Mouse (Mus musculus): ENCODE measurements around the gene Clpp. TPM values are rescaled to one million over a fixed set of nuclear protein-coding genes. Genes with fewer than 3 reads are reported as not detected.

Clpp gene
- polyA plus RNA-seq (2014; fragmentation: Nextera tagmentation; extraction: Ambion mirVana): 140 and 142 TPM in 2 replicates

GRCm38 (mm10) chr17:56990115-56990746 is at the start of gene Clpp:
Gene Clpp, plus strand, starts transcription at chr17:56990305.
- ATAC-seq (ENCODE audit: low read depth) (peak; percentile 97), DNase-seq (ENCODE audit: low spot score) (peak; percentile 98)
- Histone ChIP-seq H3K4me2 (ENCODE audit: low read depth, low read length) (peak within 1 kb of the TSS; percentile 74), H3K9me3 (ENCODE audit: control insufficient read depth, low read length) (no peaks in the 10 kb centered on the region), H3K4me1 (ENCODE audit: control insufficient read depth, insufficient read depth, low read length) (peaks cover 6% of the 10 kb centered on the region; the same call in 1 of the 2 replicates), H3K27me3 (replicated peaks; ENCODE audit: control insufficient read depth, insufficient read depth, low read length) (no peaks in the 10 kb centered on the region), H3K9ac (ENCODE audit: low read depth, low read length) (peak within 1 kb of the TSS; percentile 83), H3K36me3 (ENCODE audit: control insufficient read depth, insufficient read depth, low read length) (peaks cover 32% of the 10 kb centered on the region), H3K27ac (replicated peaks; ENCODE audit: low read depth, low read length) (peak within 1 kb of the TSS; percentile 62), H3K4me3 (ENCODE audit: low read depth, low read length) (peak within 1 kb of the TSS; percentile 90)
- WGBS: under 1% methylated on average over 52 of the region's 52 CpGs

GRCm38 (mm10) chr17:56950915-56951314 is 39.2 kb upstream of the Clpp start:
- 20% methylated on average over 3 of the region's 3 CpGs for WGBS
- ATAC-seq (ENCODE audit: low read depth): no peak
- Histone ChIP-seq H3K9me3 (ENCODE audit: control insufficient read depth, low read length) (peaks cover 4% of the 10 kb centered on the region; the same call in 1 of the 2 replicates), H3K27me3 (replicated peaks; ENCODE audit: control insufficient read depth, insufficient read depth, low read length) (no peaks in the 10 kb centered on the region), H3K9ac (ENCODE audit: low read depth, low read length) (no peak overlapping the region), H3K4me2 (ENCODE audit: low read depth, low read length) (no peak overlapping the region), H3K36me3 (ENCODE audit: control insufficient read depth, insufficient read depth, low read length) (no peaks in the 10 kb centered on the region), H3K4me3 (ENCODE audit: low read depth, low read length) (no peak overlapping the region), H3K27ac (replicated peaks; ENCODE audit: low read depth, low read length) (no peak overlapping the region), H3K4me1 (ENCODE audit: control insufficient read depth, insufficient read depth, low read length) (no peaks in the 10 kb centered on the region)
- DNase-seq (ENCODE audit: low spot score): no peak

GRCm38 (mm10) chr17:56952639-56953038 is 37.5 kb upstream of the Clpp start:
- no peaks in the 10 kb centered on the region for H3K4me1 ChIP-seq (ENCODE audit: control insufficient read depth, insufficient read depth, low read length)
- no peaks in the 10 kb centered on the region for H3K27me3 ChIP-seq (replicated peaks; ENCODE audit: control insufficient read depth, insufficient read depth, low read length)
- no peaks in the 10 kb centered on the region for H3K36me3 ChIP-seq (ENCODE audit: control insufficient read depth, insufficient read depth, low read length)
- H3K4me2 ChIP-seq (ENCODE audit: low read depth, low read length): no peak overlapping the region
- no peaks in the 10 kb centered on the region for H3K9me3 ChIP-seq (ENCODE audit: control insufficient read depth, low read length)
- WGBS: 79% methylated on average over 1 of the region's 1 CpGs
- no peak overlapping the region for H3K9ac ChIP-seq (ENCODE audit: low read depth, low read length)
- DNase-seq (ENCODE audit: low spot score): no peak
- H3K27ac ChIP-seq (replicated peaks; ENCODE audit: low read depth, low read length): no peak overlapping the region
- no peak overlapping the region for H3K4me3 ChIP-seq (ENCODE audit: low read depth, low read length)
- no peak for ATAC-seq (ENCODE audit: low read depth)

- H3K4me2 ChIP-seq (ENCODE audit: low read depth, low read length): no peak overlapping the region
- no peak overlapping the region for H3K9ac ChIP-seq (ENCODE audit: low read depth, low read length)
- H3K27me3 ChIP-seq (replicated peaks; ENCODE audit: control insufficient read depth, insufficient read depth, low read length): no peaks in the 10 kb centered on the region
- no peaks in the 10 kb centered on the region for H3K36me3 ChIP-seq (ENCODE audit: control insufficient read depth, insufficient read depth, low read length)
- DNase-seq (ENCODE audit: low spot score): no peak
- no peak for ATAC-seq (ENCODE audit: low read depth)
- 88% methylated on average over 7 of the region's 7 CpGs for WGBS
- H3K27ac ChIP-seq (replicated peaks; ENCODE audit: low read depth, low read length): no peak overlapping the region
- H3K9me3 ChIP-seq (ENCODE audit: control insufficient read depth, low read length): no peaks in the 10 kb centered on the region
- H3K4me3 ChIP-seq (ENCODE audit: low read depth, low read length): no peak overlapping the region
- no peaks in the 10 kb centered on the region for H3K4me1 ChIP-seq (ENCODE audit: control insufficient read depth, insufficient read depth, low read length)
Measured at GRCm38 (mm10) chr17:56954871-56955270, 35.2 kb upstream of the Clpp start.

GRCm38 (mm10) chr17:56957763-56958429 is 32.2 kb upstream of the Clpp start:
- WGBS: 29% methylated on average over 11 of the region's 11 CpGs
- H3K9ac ChIP-seq (ENCODE audit: low read depth, low read length): no peak overlapping the region
- H3K4me1 ChIP-seq (ENCODE audit: control insufficient read depth, insufficient read depth, low read length): no peaks in the 10 kb centered on the region
- no peak overlapping the region for H3K27ac ChIP-seq (replicated peaks; ENCODE audit: low read depth, low read length)
- DNase-seq (ENCODE audit: low spot score) (no peak), ATAC-seq (ENCODE audit: low read depth) (no peak)
- no peaks in the 10 kb centered on the region for H3K27me3 ChIP-seq (replicated peaks; ENCODE audit: control insufficient read depth, insufficient read depth, low read length)
- no peak overlapping the region for H3K4me3 ChIP-seq (ENCODE audit: low read depth, low read length)
- no peaks in the 10 kb centered on the region for H3K9me3 ChIP-seq (ENCODE audit: control insufficient read depth, low read length)
- H3K36me3 ChIP-seq (ENCODE audit: control insufficient read depth, insufficient read depth, low read length): no peaks in the 10 kb centered on the region
- no peak overlapping the region for H3K4me2 ChIP-seq (ENCODE audit: low read depth, low read length)

- ATAC-seq (ENCODE audit: low read depth): no peak
- Histone ChIP-seq H3K4me3 (ENCODE audit: low read depth, low read length) (no peak overlapping the region), H3K9ac (ENCODE audit: low read depth, low read length) (no peak overlapping the region), H3K27ac (replicated peaks; ENCODE audit: low read depth, low read length) (no peak overlapping the region), H3K36me3 (ENCODE audit: control insufficient read depth, insufficient read depth, low read length) (no peaks in the 10 kb centered on the region), H3K4me1 (ENCODE audit: control insufficient read depth, insufficient read depth, low read length) (no peaks in the 10 kb centered on the region), H3K9me3 (ENCODE audit: control insufficient read depth, low read length) (no peaks in the 10 kb centered on the region), H3K27me3 (replicated peaks; ENCODE audit: control insufficient read depth, insufficient read depth, low read length) (no peaks in the 10 kb centered on the region), H3K4me2 (ENCODE audit: low read depth, low read length) (no peak overlapping the region)
- WGBS: 68% methylated on average over 4 of the region's 4 CpGs
- no peak for DNase-seq (ENCODE audit: low spot score)
Measured at GRCm38 (mm10) chr17:56958667-56959066, 31.4 kb upstream of the Clpp start.

GRCm38 (mm10) chr17:56961880-56962279 is 28.2 kb upstream of the Clpp start:
- no peaks in the 10 kb centered on the region for H3K4me1 ChIP-seq (ENCODE audit: control insufficient read depth, insufficient read depth, low read length)
- no peak overlapping the region for H3K9ac ChIP-seq (ENCODE audit: low read depth, low read length)
- no peaks in the 10 kb centered on the region for H3K9me3 ChIP-seq (ENCODE audit: control insufficient read depth, low read length)
- WGBS: 96% methylated on average over 4 of the region's 4 CpGs
- H3K27me3 ChIP-seq (replicated peaks; ENCODE audit: control insufficient read depth, insufficient read depth, low read length): no peaks in the 10 kb centered on the region
- DNase-seq (ENCODE audit: low spot score): no peak
- no peak overlapping the region for H3K4me2 ChIP-seq (ENCODE audit: low read depth, low read length)
- no peak overlapping the region for H3K27ac ChIP-seq (replicated peaks; ENCODE audit: low read depth, low read length)
- H3K4me3 ChIP-seq (ENCODE audit: low read depth, low read length): no peak overlapping the region
- no peaks in the 10 kb centered on the region for H3K36me3 ChIP-seq (ENCODE audit: control insufficient read depth, insufficient read depth, low read length)
- no peak for ATAC-seq (ENCODE audit: low read depth)

GRCm38 (mm10) chr17:56962642-56963405 is 27.3 kb upstream of the Clpp start:
- DNase-seq (ENCODE audit: low spot score): no peak
- WGBS: 73% methylated on average over 5 of the region's 5 CpGs
- Histone ChIP-seq H3K27ac (replicated peaks; ENCODE audit: low read depth, low read length) (no peak overlapping the region), H3K36me3 (ENCODE audit: control insufficient read depth, insufficient read depth, low read length) (no peaks in the 10 kb centered on the region), H3K27me3 (replicated peaks; ENCODE audit: control insufficient read depth, insufficient read depth, low read length) (no peaks in the 10 kb centered on the region), H3K4me2 (ENCODE audit: low read depth, low read length) (no peak overlapping the region), H3K4me3 (ENCODE audit: low read depth, low read length) (no peak overlapping the region), H3K4me1 (ENCODE audit: control insufficient read depth, insufficient read depth, low read length) (no peaks in the 10 kb centered on the region), H3K9me3 (ENCODE audit: control insufficient read depth, low read length) (no peaks in the 10 kb centered on the region), H3K9ac (ENCODE audit: low read depth, low read length) (no peak overlapping the region)
- no peak for ATAC-seq (ENCODE audit: low read depth)
